Mouse (Mus musculus): ENCODE data around the gene Agfg2. TPM values are rescaled to one million over a fixed set of nuclear protein-coding genes. Genes with fewer than 3 reads are reported as not detected.
A peak's percentile ranks its signal among the peaks of the same experiment; 100 is the strongest.
"Not testable (repeated sequence)": the region's sequence is repeated elsewhere in the genome, so short reads cannot be mapped to it uniquely, and the experiment has no call there.

Gene Agfg2
- polyA plus RNA-seq (2015; fragmentation: Nextera tagmentation; extraction: Ambion mirVana): 14.2 and 14.9 TPM in 2 replicates

DNA sequence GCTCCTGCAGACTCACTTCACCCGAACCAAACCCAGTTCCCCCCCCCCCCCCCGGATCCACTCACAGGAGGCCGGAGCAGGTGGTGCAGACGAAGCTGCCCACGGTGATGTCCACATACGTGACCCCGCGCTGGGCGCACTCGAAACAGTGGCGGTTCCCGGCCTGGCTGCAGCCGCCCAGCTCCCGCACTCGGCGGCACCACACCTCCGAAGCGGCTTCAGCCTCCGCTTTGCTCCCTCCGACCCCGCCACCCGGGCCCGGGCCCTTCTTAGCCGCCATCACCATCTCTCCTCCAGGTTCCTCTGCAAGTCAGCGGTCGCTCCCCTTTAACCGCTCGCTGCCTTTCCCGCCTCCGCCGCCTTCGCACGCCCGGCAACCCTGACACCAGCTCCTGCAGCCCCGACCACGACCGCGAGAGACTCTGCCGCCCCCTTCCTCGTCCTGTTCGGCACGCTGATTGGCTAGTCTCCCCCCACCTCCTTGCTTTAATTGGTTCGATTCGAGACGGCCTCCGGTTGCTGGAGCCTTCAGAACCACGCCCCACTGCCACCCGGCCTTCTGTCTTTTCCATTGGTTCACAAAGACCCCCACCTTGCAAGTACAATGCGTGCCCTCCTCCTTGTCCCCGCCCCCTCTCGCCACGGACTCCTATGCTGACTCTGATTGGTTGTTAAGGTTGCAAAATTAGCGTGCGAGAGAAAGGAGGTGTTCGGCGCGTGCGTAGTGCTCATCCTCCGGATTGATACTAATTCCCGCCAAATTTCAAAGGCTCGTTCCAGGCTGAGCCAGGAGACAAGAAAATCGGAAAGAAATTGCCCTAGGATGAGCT is at the start of gene Agfg2:
Gene Agfg2, minus strand, starts transcription at position 433 of the 830 bp plus-strand sequence.
- WGBS: under 1% methylated on average over 41 of the region's 62 CpGs
- Histone ChIP-seq H3K36me3 (ENCODE audit: insufficient read depth, low read length) (no peaks in the 10 kb centered on the region), H3K9ac (replicated peaks; ENCODE audit: low read depth) (peak within 1 kb of the TSS; percentile 34; the same call in 1 of the 2 replicates), H3K4me1 (ENCODE audit: insufficient read depth, low read depth, low read length) (no peaks in the 10 kb centered on the region), H3K27ac (ENCODE audit: low read length) (peak within 1 kb of the TSS; percentile 54), H3K27me3 (replicated peaks; ENCODE audit: insufficient read depth, low read length) (no peaks in the 10 kb centered on the region), H3K4me2 (replicated peaks; ENCODE audit: low read depth, low read length) (peak within 1 kb of the TSS; percentile 97), H3K9me3 (ENCODE audit: low read length) (no peaks in the 10 kb centered on the region), H3K4me3 (ENCODE audit: low read depth, low read length) (peak within 1 kb of the TSS; percentile 65)
- TF ChIP-seq EP300 (IDR thresholded peaks at IDR 0.05) (no peak; the same call in 1 of the 2 replicates), CTCF (IDR thresholded peaks at IDR 0.05) (peak; percentile 49)
- ATAC-seq (peak; percentile 99), DNase-seq (ENCODE audit: low spot score) (peak; percentile 100)

DNA sequence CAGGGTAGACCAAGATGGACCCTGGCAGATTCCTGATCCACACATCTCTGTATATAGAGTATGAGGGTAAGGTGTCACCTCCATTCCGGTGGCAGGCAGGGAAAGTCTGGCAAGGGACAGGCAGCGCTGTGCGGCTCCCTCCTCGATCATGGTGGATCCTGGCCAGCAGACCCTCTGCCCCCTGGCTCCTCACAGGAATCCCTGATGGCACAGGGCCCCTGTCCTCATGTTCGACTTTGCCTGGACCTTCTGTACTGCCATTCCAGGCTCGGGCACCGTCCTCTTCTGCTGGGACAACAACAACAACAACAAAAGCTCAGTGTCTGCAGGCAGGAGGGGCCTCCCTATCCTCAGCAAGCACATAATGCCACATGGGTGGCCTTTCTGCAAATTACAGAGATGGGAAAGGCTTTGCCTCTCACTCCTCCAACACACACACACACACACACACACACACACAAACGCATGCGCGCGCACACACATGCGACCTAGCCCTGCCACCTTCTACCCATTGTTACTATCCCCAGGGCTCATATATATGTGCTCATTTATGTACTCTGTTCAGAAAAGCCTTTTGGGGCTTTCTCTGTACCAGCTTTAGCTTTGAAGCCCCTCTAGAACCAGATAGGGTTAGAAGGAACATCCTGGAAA is 49.2 kb upstream of the Agfg2 start:
- DNase-seq (ENCODE audit: low spot score) (no peak), ATAC-seq (no peak)
- Histone ChIP-seq H3K27me3 (replicated peaks; ENCODE audit: insufficient read depth, low read length) (no peaks in the 10 kb centered on the region), H3K4me2 (replicated peaks; ENCODE audit: low read depth, low read length) (no peak overlapping the region), H3K9ac (replicated peaks; ENCODE audit: low read depth) (no peak overlapping the region), H3K4me3 (ENCODE audit: low read depth, low read length) (no peak overlapping the region), H3K4me1 (ENCODE audit: insufficient read depth, low read depth, low read length) (no peaks in the 10 kb centered on the region), H3K27ac (ENCODE audit: low read length) (no peak overlapping the region), H3K9me3 (ENCODE audit: low read length) (no peaks in the 10 kb centered on the region), H3K36me3 (ENCODE audit: insufficient read depth, low read length) (no peaks in the 10 kb centered on the region)
- TF ChIP-seq EP300 (IDR thresholded peaks at IDR 0.05) (no peak), CTCF (IDR thresholded peaks at IDR 0.05) (no peak)
- WGBS: 91% methylated on average over 12 of the region's 12 CpGs

DNA sequence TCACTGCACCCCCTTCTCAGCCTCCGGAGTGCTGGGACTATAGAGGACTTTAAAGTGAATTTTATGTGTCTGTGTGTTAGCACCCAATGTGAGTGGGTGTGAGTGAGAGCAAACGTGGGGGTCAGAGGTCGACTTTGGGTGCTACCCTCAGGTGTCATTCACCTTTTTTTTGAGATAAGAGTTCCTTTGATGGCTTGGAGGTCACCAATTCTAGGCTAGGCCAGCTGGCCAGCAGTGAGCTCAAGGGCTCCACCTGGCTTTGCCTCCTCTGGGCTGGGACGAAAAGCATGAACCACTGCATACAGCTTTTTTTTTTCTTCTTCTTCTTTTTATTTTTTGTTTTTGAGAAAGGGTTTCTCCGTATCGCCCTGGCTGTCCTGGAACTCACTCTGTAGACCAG is 42.2 kb upstream of the Agfg2 start:
- Histone ChIP-seq H3K4me3 (ENCODE audit: low read depth, low read length) (no peak overlapping the region), H3K27me3 (replicated peaks; ENCODE audit: insufficient read depth, low read length) (no peaks in the 10 kb centered on the region), H3K9ac (replicated peaks; ENCODE audit: low read depth) (no peak overlapping the region), H3K4me2 (replicated peaks; ENCODE audit: low read depth, low read length) (no peak overlapping the region), H3K27ac (ENCODE audit: low read length) (no peak overlapping the region), H3K4me1 (ENCODE audit: insufficient read depth, low read depth, low read length) (no peaks in the 10 kb centered on the region), H3K9me3 (ENCODE audit: low read length) (no peaks in the 10 kb centered on the region), H3K36me3 (ENCODE audit: insufficient read depth, low read length) (no peaks in the 10 kb centered on the region)
- WGBS: 58% methylated on average over 6 of the region's 6 CpGs
- ATAC-seq (no peak), DNase-seq (ENCODE audit: low spot score) (no peak)
- TF ChIP-seq CTCF (IDR thresholded peaks at IDR 0.05) (no peak), EP300 (IDR thresholded peaks at IDR 0.05) (no peak)

DNA sequence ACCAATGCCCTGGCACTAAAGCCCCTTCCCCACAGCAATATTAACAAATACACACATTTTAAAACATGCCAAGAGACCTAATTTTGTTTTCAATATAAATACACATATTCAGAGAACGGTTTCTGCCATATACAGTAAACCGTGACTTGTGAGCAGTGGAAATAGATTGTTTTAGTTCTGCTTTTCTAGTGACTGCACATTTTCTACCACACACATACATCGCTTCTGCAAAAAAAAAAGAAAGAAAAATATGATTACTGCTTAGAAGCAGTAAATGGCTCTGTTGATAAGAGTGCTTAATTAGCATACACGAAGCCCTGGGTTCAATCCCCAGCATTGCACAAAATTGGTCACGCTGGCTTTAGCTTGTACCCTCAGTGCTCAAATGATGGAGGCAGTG is 39.3 kb upstream of the Agfg2 start:
- H3K27ac ChIP-seq (ENCODE audit: low read length): no peak overlapping the region
- 78% methylated on average over 5 of the region's 5 CpGs for WGBS
- no peak overlapping the region for H3K4me3 ChIP-seq (ENCODE audit: low read depth, low read length)
- H3K9ac ChIP-seq (replicated peaks; ENCODE audit: low read depth): no peak overlapping the region
- ATAC-seq (no peak), DNase-seq (ENCODE audit: low spot score) (no peak)
- H3K36me3 ChIP-seq (ENCODE audit: insufficient read depth, low read length): no peaks in the 10 kb centered on the region
- no peaks in the 10 kb centered on the region for H3K9me3 ChIP-seq (ENCODE audit: low read length)
- no peaks in the 10 kb centered on the region for H3K27me3 ChIP-seq (replicated peaks; ENCODE audit: insufficient read depth, low read length)
- TF ChIP-seq CTCF (IDR thresholded peaks at IDR 0.05) (no peak), EP300 (IDR thresholded peaks at IDR 0.05) (no peak)
- 0 out of 2 replicates have a peak, but pooled peaks cover 3% of the 10 kb centered on the region for H3K4me1 ChIP-seq (ENCODE audit: insufficient read depth, low read depth, low read length)
- H3K4me2 ChIP-seq (replicated peaks; ENCODE audit: low read depth, low read length): no peak overlapping the region

DNA sequence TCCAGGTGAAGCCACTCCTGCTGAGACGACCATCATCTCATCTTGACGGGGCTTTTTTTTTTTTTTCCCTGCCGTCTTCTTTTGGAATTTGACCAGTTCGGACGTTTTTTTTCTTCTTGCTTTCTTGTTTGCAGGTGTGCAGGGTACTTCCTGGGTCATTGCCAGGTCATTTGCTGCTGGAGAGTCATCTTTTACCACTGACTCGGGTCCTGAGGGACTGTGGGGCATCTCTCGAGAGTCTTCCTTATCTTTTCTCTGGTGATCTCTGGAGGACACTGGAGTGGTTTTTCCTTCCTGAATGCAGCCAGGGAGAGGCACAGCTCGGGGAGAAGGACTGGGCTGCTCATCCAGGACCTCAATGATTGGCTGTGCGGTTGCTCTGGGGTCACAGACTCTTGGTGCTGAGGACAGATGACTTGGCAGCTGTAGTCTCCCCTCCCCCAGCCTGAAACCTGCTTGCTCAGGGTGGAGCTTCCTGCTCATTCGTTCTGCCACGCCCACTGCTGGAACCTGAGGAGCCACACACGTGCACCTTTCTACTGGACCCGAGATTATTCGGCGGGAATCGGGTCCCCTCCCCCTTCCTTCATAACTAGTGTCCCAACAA is 36.1 kb upstream of the Agfg2 start:
- H3K4me1 ChIP-seq (ENCODE audit: insufficient read depth, low read depth, low read length); H3K9me3 ChIP-seq (ENCODE audit: low read length); H3K36me3 ChIP-seq (ENCODE audit: insufficient read depth, low read length); H3K27ac ChIP-seq (ENCODE audit: low read length); H3K4me3 ChIP-seq (ENCODE audit: low read depth, low read length); H3K9ac ChIP-seq (replicated peaks; ENCODE audit: low read depth); H3K27me3 ChIP-seq (replicated peaks; ENCODE audit: insufficient read depth, low read length): not testable (repeated sequence)
- 3% methylated on average over 9 of the region's 16 CpGs for WGBS
- ATAC-seq (peak; percentile 48), DNase-seq (ENCODE audit: low spot score) (peak; percentile 38)
- peak overlapping the region; percentile 25; the same call in 1 of the 2 replicates for H3K4me2 ChIP-seq (replicated peaks; ENCODE audit: low read depth, low read length)

DNA sequence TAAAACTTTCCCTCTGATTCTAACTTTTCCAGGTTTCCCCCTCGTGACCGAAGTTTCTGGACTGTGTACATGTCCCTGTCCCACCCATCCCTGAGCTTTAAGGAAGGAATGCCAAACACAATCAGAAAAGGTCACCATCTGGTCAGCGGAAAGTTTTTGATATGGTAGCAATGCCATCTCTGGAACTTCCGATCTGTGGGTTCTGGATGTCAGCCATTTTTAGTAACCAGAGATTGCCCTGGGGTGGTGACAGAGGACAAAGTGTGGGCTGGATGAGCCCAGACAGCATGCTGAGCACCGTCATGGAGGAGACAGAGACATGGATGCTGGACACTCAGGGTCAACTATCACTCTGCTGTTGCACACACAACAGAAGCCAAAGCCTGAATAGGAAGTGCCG is 34.6 kb upstream of the Agfg2 start:
- Histone ChIP-seq H3K27me3 (replicated peaks; ENCODE audit: insufficient read depth, low read length) (no peaks in the 10 kb centered on the region), H3K4me2 (replicated peaks; ENCODE audit: low read depth, low read length) (no peak overlapping the region), H3K36me3 (ENCODE audit: insufficient read depth, low read length) (no peaks in the 10 kb centered on the region), H3K9me3 (ENCODE audit: low read length) (no peaks in the 10 kb centered on the region), H3K4me3 (ENCODE audit: low read depth, low read length) (no peak overlapping the region), H3K4me1 (ENCODE audit: insufficient read depth, low read depth, low read length) (0 out of 2 replicates have a peak, but pooled peaks cover 3% of the 10 kb centered on the region), H3K9ac (replicated peaks; ENCODE audit: low read depth) (no peak overlapping the region), H3K27ac (ENCODE audit: low read length) (no peak overlapping the region)
- WGBS: 53% methylated on average over 6 of the region's 6 CpGs
- TF ChIP-seq CTCF (IDR thresholded peaks at IDR 0.05) (no peak), EP300 (IDR thresholded peaks at IDR 0.05) (no peak)
- no peak for DNase-seq (ENCODE audit: low spot score)
- ATAC-seq: no peak

Measured in lung, postnatal 0 days (tissue).